Mouse (Mus musculus): ENCODE measurements around the gene Ercc6l.

- TF ChIP-seq CTCF (IDR thresholded peaks at IDR 0.05; ENCODE audit: low read depth, low read length) (no peak), GATA1 (IDR thresholded peaks at IDR 0.05; ENCODE audit: borderline replicate concordance, low read length) (no peak)
These were observed 6.6 kb upstream of the Ercc6l start for GRCm38 (mm10) chrX:102163529-102163928.

All from G1E (cell line).